Mouse (Mus musculus): ENCODE data around the gene Zc3h7b.

GRCm38 (mm10) chr15:81822631-81823030 lies 77.8 kb downstream of the Zc3h7b start:
- TF ChIP-seq RCOR1 (IDR thresholded peaks at IDR 0.05; ENCODE audit: low read depth, low read length) (no peak), MAFK (IDR thresholded peaks at IDR 0.05; ENCODE audit: borderline replicate concordance, low read depth, low read length) (no peak), NELFE (IDR thresholded peaks at IDR 0.05; ENCODE audit: low read depth, low read length) (no peak), SMC3 (IDR thresholded peaks at IDR 0.05; ENCODE audit: low read depth, low read length) (no peak), EP300 (IDR thresholded peaks at IDR 0.05; ENCODE audit: low read depth in 1 of 2, low read length in 2 of 2) (no peak), POLR2AphosphoS2 (IDR thresholded peaks at IDR 0.05; ENCODE audit: low read length) (no peak), CTCF (IDR thresholded peaks at IDR 0.05 in 2 of 3, conservative IDR thresholded peaks at IDR 0.05 in 1 of 3; ENCODE audit: control insufficient read depth in 1 of 3, insufficient read depth in 1 of 3, low read depth in 2 of 3, low read length in 3 of 3, poor library complexity in 1 of 3, severe bottlenecking in 1 of 3) (no peak), MEF2A (IDR thresholded peaks at IDR 0.05; ENCODE audit: extremely low read depth, insufficient replicate concordance, low read depth, low read length, poor library complexity, severe bottlenecking) (no peak), POLR2A (IDR thresholded peaks at IDR 0.05; ENCODE audit: control insufficient read depth in 1 of 2, insufficient read depth in 1 of 2, low read depth in 1 of 2, low read length in 2 of 2, poor library complexity in 1 of 2) (no peak), RAD21 (IDR thresholded peaks at IDR 0.05; ENCODE audit: low read depth, low read length) (no peak), SIN3A (IDR thresholded peaks at IDR 0.05; ENCODE audit: low read length) (no peak)
